Mouse (Mus musculus) lung, adult 2 months (tissue): Measurements from ENCODE around the gene Alk.

Source experiments
- CTCF ChIP-seq: fragments of 200-500 bp; IDR thresholded peaks from 2 replicates; pipeline ENCODE4 v1.5.1; 2011; ENCODE audit warnings: mild to moderate bottlenecking, low read length, control low read depth; ENCODE audit not compliant: insufficient read depth
- POLR2A ChIP-seq: fragments of 200-500 bp; IDR thresholded peaks from 2 replicates; pipeline ENCODE4 v1.6.1; 2011; ENCODE audit warnings: low read depth, mild to moderate bottlenecking, control low read depth, low read length, borderline replicate concordance; ENCODE audit errors: extremely low read depth

DNA sequence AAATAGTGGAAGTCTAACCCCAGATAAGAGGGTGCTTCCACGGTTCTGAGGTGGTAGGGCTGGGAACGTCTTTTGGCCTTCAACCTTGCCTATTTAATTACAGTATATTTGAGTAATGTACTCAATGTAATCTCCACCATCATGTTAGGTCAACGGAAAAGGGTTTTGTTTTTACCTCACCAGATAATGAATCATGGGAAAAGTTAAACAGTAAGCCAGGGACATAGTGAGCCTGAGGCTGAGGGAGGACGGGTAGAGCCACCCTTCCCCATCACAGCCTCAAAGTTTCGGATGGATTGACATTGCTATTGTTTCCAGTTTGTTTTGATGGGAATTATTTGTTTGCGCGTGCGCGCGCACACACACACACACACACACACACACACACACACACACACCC is 668.6 kb downstream of the Alk start:
- TF ChIP-seq CTCF (no peak), POLR2A (no peak)
